Mouse (Mus musculus): ENCODE measurements around the gene Slc25a13. TPM values are rescaled to one million over a fixed set of nuclear protein-coding genes. Genes with fewer than 3 reads are reported as not detected.

Slc25a13 gene
- polyA plus RNA-seq, 1 experiment from 2014 or later = 48.2 TPM

DNA sequence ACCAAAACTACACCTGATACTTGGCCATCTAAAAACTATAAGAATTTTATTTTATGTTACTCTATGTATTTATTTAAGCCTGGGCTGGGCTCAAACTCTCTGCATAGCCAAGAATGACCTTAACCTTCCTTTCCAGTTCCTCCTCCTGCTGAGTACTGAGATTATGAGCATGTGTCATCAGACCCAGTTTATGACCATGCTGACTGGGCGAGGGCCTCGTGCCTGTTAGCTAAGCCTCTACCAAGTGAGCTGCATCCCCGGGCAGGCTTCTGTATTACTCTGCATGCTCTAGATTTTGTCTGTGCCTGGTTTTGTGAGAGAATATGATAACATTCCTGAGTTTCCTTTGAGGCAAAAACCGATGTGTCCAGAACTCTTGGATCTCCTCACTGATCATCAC, 96.1 kb downstream of the Slc25a13 start:
- peak; percentile 94 for ATAC-seq
- H3K27ac ChIP-seq = no peak overlapping the region
- no peak overlapping the region for H3K9ac ChIP-seq
- no peak overlapping the region for H3K4me3 ChIP-seq (replicated peaks)
- H3K36me3 ChIP-seq = no peaks in the 10 kb centered on the region
- H3K9me3 ChIP-seq = no peaks in the 10 kb centered on the region
- no peaks in the 10 kb centered on the region for H3K4me1 ChIP-seq (replicated peaks)
- H3K4me2 ChIP-seq (replicated peaks) = no peak overlapping the region
- WGBS = 65% methylated on average over 4 of the region's 4 CpGs
- H3K27me3 ChIP-seq (replicated peaks) = no peaks in the 10 kb centered on the region

DNA sequence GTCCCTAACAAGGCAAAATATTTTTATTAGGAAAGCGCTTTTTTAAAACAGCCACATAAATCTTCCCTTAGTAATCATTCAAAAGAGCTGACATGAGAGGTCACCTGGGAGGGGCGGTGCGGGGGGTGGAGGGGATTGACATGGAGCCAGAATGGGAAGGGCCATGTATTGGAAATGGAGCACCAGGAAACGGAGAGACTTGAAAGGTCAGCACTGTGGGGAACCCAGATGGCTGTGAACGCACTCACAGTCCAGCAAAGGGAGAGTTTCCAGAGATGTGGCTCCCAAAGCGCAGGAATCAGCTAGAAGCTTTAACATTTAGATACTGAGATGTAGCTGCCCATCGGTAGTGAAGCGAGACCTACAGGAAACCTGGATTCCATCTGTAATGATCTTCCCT, 101.2 kb downstream of the Slc25a13 start:
- ATAC-seq = no peak
- 84% methylated on average over 8 of the region's 8 CpGs for WGBS
- no peak overlapping the region for H3K4me3 ChIP-seq (replicated peaks)

DNA sequence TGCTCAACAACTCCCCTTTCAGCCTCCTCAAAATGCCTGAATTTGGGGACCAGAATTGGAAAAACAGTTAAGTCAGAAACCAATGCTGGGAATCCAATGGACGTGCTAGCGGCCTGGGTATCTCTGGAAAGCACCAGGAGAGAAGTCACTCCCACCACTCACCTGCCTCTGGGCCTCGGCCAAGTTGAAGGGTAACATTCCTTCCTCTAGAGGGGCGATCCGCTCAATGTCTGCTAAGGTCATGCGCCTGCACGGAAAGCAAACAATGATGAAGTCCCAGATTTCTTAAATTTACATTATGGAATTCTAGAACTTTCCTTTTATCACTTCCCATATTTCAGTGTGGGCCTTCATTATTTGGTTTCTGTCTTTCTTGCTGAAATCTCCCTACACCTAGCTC, 103.2 kb downstream of the Slc25a13 start:
- Histone ChIP-seq H3K27me3 (replicated peaks) (no peaks in the 10 kb centered on the region), H3K4me2 (replicated peaks) (no peak overlapping the region), H3K4me3 (replicated peaks) (no peak overlapping the region), H3K27ac (no peak overlapping the region), H3K36me3 (no peaks in the 10 kb centered on the region), H3K9ac (no peak overlapping the region), H3K9me3 (no peaks in the 10 kb centered on the region), H3K4me1 (replicated peaks) (no peaks in the 10 kb centered on the region)
- no peak for ATAC-seq
- 80% methylated on average over 7 of the region's 7 CpGs for WGBS

More for the DNA sequence above, 101.2 kb downstream of the Slc25a13 start:
- no peaks in the 10 kb centered on the region for H3K9me3 ChIP-seq
- H3K4me1 ChIP-seq (replicated peaks) = no peaks in the 10 kb centered on the region
- no peaks in the 10 kb centered on the region for H3K27me3 ChIP-seq (replicated peaks)
- H3K4me2 ChIP-seq (replicated peaks) = no peak overlapping the region
- no peak overlapping the region for H3K27ac ChIP-seq
- H3K36me3 ChIP-seq = no peaks in the 10 kb centered on the region
- H3K9ac ChIP-seq = no peak overlapping the region

DNA sequence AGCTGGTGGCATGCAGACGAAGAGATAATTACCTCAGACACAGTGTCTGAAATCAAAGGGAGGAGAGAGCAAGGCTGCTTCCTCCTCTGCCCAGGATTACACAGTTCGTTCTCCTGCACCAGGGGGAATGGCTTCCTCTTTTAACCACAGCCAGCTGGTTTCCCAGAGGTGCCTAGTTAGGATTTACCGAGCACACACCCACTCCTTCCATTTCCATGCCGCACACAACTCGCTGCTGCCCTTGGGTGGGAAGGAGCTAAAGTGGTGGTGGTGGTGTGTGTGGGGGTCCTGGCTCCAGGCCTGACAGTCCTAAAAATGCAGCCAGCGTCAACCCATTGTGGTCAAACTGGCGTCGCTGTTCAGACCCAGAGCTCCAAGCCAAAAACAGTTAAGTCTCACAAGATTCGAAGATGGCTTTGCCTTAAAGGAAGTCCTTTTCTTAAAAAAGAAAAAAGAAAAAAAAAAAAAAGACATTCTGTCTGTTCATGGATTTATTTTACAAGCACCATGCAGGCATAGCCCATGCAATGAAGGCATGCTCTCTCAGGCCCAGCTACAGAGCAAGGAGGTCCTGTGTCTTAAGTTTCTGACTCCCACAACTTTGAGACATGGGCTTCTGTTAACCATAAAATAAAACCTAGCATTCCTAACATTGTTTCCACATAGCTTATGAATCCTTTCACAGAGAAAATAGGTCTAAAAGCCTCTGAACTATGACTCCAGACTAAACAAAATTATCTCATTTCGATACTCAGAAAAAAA, 104.0 kb downstream of the Slc25a13 start:
- ATAC-seq = no peak
- Histone ChIP-seq H3K4me2 (replicated peaks) (no peak overlapping the region), H3K4me1 (replicated peaks) (no peaks in the 10 kb centered on the region), H3K4me3 (replicated peaks) (no peak overlapping the region), H3K27ac (no peak overlapping the region), H3K9me3 (no peaks in the 10 kb centered on the region), H3K36me3 (no peaks in the 10 kb centered on the region), H3K27me3 (replicated peaks) (no peaks in the 10 kb centered on the region), H3K9ac (no peak overlapping the region)
- 72% methylated on average over 10 of the region's 10 CpGs for WGBS

DNA sequence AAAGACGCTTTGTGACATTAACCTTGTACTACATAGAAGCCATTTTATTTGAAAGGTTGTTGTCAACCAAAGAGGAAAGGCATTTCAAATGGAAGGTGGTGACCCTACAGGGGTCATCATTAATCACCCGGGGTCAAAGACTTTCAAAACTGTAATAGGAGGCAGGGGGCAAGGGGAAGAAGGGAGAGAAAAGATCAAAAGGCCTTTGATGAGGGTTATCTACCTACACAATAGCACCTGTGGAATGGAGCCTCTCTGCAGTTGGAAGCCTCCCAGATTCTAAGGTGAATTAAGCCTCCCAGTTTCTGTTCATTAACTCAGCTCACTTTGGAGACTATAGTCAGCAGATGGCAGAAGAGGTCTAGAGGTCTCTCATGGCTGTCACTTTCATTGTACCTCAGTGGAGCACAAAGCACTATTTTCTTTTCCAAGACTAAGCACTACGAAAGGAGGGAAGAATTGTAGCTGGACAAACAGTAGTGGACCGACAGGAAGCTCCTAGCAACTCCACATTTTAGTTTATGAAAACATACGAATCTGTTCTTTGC, 109.5 kb downstream of the Slc25a13 start:
- no peaks in the 10 kb centered on the region for H3K36me3 ChIP-seq
- H3K4me2 ChIP-seq (replicated peaks) = no peak overlapping the region
- H3K9ac ChIP-seq = no peak overlapping the region
- no peaks in the 10 kb centered on the region for H3K27me3 ChIP-seq (replicated peaks)
- no peak for ATAC-seq
- WGBS = 61% methylated on average over 5 of the region's 5 CpGs
- no peak overlapping the region for H3K4me3 ChIP-seq (replicated peaks)
- no peaks in the 10 kb centered on the region for H3K4me1 ChIP-seq (replicated peaks)
- H3K9me3 ChIP-seq = no peaks in the 10 kb centered on the region
- no peak overlapping the region for H3K27ac ChIP-seq

DNA sequence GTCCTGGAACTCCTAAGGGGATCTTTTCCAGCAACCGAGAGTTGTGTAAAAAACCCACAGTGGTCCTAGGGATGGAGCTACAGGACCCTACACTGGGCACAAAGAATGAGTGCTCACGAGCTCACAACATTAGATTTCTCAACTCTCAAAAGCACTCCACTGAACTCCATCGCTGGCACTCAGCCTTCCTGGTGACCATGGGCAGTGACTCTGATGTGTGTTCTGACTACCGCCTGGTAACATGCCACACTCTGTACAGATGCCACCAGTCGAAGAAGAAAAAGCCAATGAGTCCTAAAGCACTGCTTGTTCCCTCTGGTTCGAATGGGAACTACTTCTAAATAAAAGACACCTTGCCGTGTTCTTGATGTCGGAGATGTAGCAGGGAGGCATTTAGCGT, 111.4 kb downstream of the Slc25a13 start:
- no peak for ATAC-seq
- Histone ChIP-seq H3K4me2 (replicated peaks) (no peak overlapping the region), H3K36me3 (no peaks in the 10 kb centered on the region), H3K9ac (no peak overlapping the region), H3K9me3 (no peaks in the 10 kb centered on the region), H3K4me1 (replicated peaks) (peaks cover 3% of the 10 kb centered on the region; the same call in 1 of the 2 replicates), H3K27me3 (replicated peaks) (no peaks in the 10 kb centered on the region), H3K4me3 (replicated peaks) (no peak overlapping the region), H3K27ac (no peak overlapping the region)
- 88% methylated on average over 9 of the region's 9 CpGs for whole genome bisulfite sequencing

DNA sequence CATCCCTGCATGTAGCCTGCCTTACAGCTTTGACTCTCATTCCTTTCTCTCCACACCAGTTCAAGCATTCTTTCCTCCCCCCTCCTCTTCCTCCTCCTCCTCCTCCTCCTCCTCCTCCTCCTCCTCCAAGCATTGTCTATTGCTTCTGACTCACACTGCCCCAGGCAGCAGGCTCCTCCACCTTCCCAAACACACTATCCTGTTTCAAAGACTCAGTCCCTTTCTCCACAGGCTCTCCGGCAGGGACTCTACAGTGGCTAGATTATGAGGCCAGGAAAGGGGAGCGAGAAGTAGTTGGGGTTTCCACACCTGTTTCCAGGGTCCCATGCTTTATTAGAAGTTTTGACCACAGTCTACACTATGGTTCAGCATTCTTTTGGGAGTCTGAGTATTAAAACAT, 113.5 kb downstream of the Slc25a13 start:
- WGBS = 88% methylated on average over 2 of the region's 2 CpGs
- H3K36me3 ChIP-seq = no peaks in the 10 kb centered on the region

DNA sequence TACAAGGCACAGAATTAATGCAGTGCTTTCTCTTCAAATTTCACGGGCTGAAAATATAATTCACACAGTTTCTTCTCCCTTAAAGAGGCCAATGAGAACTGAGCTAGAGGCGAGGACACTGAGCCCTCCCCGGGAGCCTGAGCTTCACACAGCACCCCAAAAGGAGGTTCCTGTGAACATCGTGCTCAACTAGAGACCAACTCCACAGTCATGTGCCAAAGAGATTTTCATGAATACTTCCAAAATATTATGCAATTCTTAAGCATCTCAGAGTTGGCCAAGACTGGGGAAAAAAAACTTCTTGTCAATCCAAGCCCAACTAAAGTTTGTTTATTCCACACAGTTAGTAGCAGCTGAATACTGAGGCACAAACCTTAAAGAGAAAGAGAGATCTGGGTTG, 115.4 kb downstream of the Slc25a13 start:
- Histone ChIP-seq H3K4me2 (replicated peaks) (no peak overlapping the region), H3K9me3 (no peaks in the 10 kb centered on the region), H3K4me3 (replicated peaks) (no peak overlapping the region), H3K4me1 (replicated peaks) (peaks cover 3% of the 10 kb centered on the region; the same call in 1 of the 2 replicates), H3K9ac (no peak overlapping the region), H3K27ac (no peak overlapping the region), H3K27me3 (replicated peaks) (no peaks in the 10 kb centered on the region), H3K36me3 (no peaks in the 10 kb centered on the region)
- 0 out of 2 replicates have a peak, but pooled peaks have one; percentile 32 for ATAC-seq
- 69% methylated on average over 4 of the region's 4 CpGs for whole genome bisulfite sequencing

More for the DNA sequence above, 113.5 kb downstream of the Slc25a13 start:
- H3K9ac ChIP-seq = no peak overlapping the region
- H3K9me3 ChIP-seq = no peaks in the 10 kb centered on the region
- H3K27ac ChIP-seq = no peak overlapping the region
- ATAC-seq = no peak
- H3K4me2 ChIP-seq (replicated peaks) = no peak overlapping the region
- H3K4me1 ChIP-seq (replicated peaks) = peaks cover 3% of the 10 kb centered on the region; the same call in 1 of the 2 replicates
- no peak overlapping the region for H3K4me3 ChIP-seq (replicated peaks)
- H3K27me3 ChIP-seq (replicated peaks) = no peaks in the 10 kb centered on the region

DNA sequence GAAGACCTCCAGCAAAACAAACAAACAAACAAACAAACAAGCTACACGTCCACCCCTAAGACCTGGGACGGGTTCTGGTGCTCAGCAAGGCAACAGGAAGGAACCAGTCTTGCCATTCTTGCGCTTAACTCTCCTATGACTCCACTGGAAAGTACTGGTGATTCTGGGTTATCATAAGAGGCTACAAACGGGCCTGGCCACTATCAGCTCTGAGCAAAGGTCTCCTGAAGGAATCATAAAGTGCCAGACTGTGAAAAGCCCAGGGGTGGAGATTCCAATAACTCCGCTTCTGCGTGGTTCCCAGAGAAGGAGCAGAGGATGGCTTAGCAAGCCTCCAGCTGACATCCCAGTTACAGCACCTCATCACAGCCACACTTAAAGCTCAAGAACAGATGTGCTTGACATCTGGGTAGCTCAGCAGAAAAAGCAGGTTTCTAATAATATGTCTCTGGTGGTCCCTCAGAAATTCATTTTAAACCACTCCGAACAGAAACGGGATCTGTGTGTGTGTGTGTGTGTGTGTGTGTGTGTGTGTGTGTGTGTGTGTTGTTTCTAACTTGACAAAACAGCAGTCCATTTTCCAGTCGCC, 116.0 kb downstream of the Slc25a13 start:
- no peaks in the 10 kb centered on the region for H3K36me3 ChIP-seq
- no peaks in the 10 kb centered on the region for H3K27me3 ChIP-seq (replicated peaks)
- H3K4me2 ChIP-seq (replicated peaks) = no peak overlapping the region
- H3K27ac ChIP-seq = no peak overlapping the region
- 59% methylated on average over 9 of the region's 9 CpGs for WGBS
- H3K4me3 ChIP-seq (replicated peaks) = no peak overlapping the region
- H3K9me3 ChIP-seq = no peaks in the 10 kb centered on the region
- H3K4me1 ChIP-seq (replicated peaks) = peaks cover 3% of the 10 kb centered on the region; the same call in 1 of the 2 replicates
- no peak overlapping the region for H3K9ac ChIP-seq
- peak; percentile 87 for ATAC-seq

DNA sequence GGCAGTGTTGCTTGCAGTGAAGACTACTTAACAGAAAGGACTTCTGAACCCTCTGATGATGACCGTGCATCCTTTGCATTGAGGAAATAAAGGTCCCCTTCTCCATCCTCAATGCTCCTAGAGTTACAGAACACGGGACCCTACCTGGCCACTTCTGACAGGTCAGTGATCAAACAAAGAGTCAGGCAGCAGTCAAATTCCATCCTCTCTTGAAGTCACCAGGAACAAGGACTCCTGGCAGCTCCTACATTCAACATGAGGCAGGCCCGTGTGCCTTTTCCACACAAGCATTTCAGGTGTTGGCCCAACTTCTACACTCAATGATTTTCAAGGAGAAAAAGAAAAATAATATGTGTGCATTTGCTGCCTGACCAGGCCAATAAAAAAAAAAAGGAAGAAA, 123.0 kb downstream of the Slc25a13 start:
- no peak for ATAC-seq
- H3K27me3 ChIP-seq (replicated peaks) = no peaks in the 10 kb centered on the region
- no peak overlapping the region for H3K4me2 ChIP-seq (replicated peaks)
- H3K36me3 ChIP-seq = no peaks in the 10 kb centered on the region
- no peak overlapping the region for H3K27ac ChIP-seq
- no peak overlapping the region for H3K9ac ChIP-seq
- H3K4me3 ChIP-seq (replicated peaks) = no peak overlapping the region
- H3K4me1 ChIP-seq (replicated peaks) = no peaks in the 10 kb centered on the region
- 67% methylated on average over 3 of the region's 3 CpGs for WGBS
- no peaks in the 10 kb centered on the region for H3K9me3 ChIP-seq

DNA sequence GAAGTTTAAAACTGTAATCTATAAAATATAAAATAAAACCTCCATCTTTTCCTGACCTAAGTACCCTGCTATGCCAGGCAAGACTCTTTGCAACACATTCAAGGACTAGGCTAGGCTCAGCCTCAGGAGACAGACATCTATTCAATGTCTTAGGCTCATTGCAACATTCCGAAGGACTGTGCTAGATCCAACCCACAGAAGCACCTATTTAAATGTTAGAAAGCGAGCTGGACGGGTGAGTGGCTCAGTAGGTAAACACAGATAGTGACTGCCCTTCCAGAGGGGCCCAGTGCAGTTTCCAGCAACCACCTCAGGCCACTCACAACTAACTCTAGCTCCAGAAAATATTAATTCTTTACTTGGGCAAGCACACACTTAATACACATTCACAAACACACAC, 123.5 kb downstream of the Slc25a13 start:
- ATAC-seq = no peak; the same call in 1 of the 2 replicates

DNA sequence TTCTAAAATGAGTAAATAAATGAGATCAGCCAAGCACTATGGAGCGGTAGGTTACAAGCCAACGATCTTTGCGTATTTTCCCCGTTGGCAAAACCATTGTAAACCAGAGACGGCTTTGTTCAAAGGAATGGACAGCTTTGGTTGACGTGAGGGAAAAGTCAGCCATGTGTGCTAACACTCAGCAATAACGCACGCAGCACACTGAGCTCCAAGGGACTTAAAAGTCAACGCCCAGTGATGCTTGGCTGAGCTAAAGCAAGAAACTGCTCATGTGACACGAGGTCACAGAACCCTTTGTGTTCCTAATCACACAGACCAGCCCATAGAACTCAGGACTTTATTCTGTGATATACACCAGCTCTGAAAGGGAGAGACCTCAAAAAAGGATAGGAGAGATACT, 124.5 kb downstream of the Slc25a13 start:
- Histone ChIP-seq H3K27ac (no peak overlapping the region), H3K9ac (no peak overlapping the region), H3K9me3 (no peaks in the 10 kb centered on the region), H3K4me1 (replicated peaks) (no peaks in the 10 kb centered on the region), H3K4me3 (replicated peaks) (no peak overlapping the region), H3K4me2 (replicated peaks) (no peak overlapping the region), H3K36me3 (no peaks in the 10 kb centered on the region), H3K27me3 (replicated peaks) (no peaks in the 10 kb centered on the region)
- ATAC-seq = no peak
- 87% methylated on average over 10 of the region's 10 CpGs for WGBS

More for the DNA sequence above, 123.5 kb downstream of the Slc25a13 start:
- no peak overlapping the region for H3K4me2 ChIP-seq (replicated peaks)
- H3K9ac ChIP-seq = no peak overlapping the region
- no peak overlapping the region for H3K4me3 ChIP-seq (replicated peaks)
- no peaks in the 10 kb centered on the region for H3K9me3 ChIP-seq
- H3K36me3 ChIP-seq = no peaks in the 10 kb centered on the region
- H3K4me1 ChIP-seq (replicated peaks) = no peaks in the 10 kb centered on the region
- 52% methylated on average over 3 of the region's 3 CpGs for WGBS
- no peaks in the 10 kb centered on the region for H3K27me3 ChIP-seq (replicated peaks)
- H3K27ac ChIP-seq = no peak overlapping the region

All from intestine, embryonic 15.5 days (tissue).